In the genomic region with DNA sequence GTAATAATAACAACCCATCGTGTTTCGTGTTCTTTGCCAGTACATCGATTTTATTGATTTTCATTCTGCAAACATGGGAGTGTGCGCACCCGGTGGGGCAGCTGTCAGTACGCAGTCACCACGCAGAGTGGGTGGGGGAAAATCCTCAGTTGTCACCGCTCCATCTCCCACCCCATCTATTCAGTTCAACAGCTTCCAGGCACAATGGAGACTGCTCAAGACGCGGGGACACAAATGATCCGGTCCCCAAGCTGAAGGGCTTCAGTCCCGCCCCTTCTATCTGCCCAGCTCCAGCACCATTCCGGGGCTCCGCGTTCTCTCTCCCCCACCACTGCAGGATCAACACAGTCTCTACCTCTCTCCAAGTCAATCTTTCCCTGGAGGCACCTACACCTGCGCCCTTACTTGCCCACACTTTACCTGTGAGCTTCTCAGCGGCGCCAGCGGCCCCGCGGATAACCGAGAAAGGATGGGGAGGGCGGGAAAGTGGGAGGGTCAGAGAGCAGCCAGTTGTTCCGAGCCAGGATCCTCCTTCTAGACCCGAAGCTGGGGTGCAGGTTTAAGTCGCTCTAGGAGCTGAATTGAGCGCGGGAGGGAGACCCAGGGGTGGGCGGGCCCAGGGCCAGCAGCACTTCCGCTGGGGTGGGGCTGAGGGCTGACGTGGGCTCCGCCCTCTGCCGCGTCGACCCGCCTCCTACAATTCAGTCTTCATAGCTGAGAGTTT, we compare ENCODE assay signal across 8 mouse cellular contexts. TPM values are rescaled to one million over a fixed set of nuclear protein-coding genes. Genes with fewer than 3 reads are reported as not detected.
DNase-seq lines count a peak whose midpoint lies in the region; ATAC-seq and TF ChIP-seq lines count a peak whose summit lies in the region.

No protein-coding gene starts in this region.

- H3K36me3 ChIP-seq in forebrain, embryonic 10.5 days (replicated peaks): no peaks in the 10 kb centered on the region
- H3K36me3 ChIP-seq in small intestine, adult 2 months (ENCODE audit: control insufficient read depth, insufficient read depth, low read length): no peaks in the 10 kb centered on the region

- peaks cover 50% of the 10 kb centered on the region for H3K4me1 ChIP-seq in forebrain, embryonic 10.5 days
- peaks cover 13% of the 10 kb centered on the region for H3K4me1 ChIP-seq in small intestine, adult 2 months (ENCODE audit: control insufficient read depth, insufficient read depth, insufficient read length, low read length)

- ATAC-seq in megakaryocyte, adult 5-6 weeks (ENCODE audit: poor library complexity, severe bottlenecking): peak; percentile 76

- H3K27me3 ChIP-seq in forebrain, embryonic 10.5 days (ENCODE audit: poor library complexity, severe bottlenecking): peaks cover 94% of the 10 kb centered on the region
- no peaks in the 10 kb centered on the region for H3K27me3 ChIP-seq in small intestine, adult 2 months (ENCODE audit: control insufficient read depth, insufficient read depth, low read length)

- intact Hi-C loops in heart, postnatal 14 days (cut with DNase I): no loop called here

- no peaks in the 10 kb centered on the region for H3K9me3 ChIP-seq in forebrain, embryonic 10.5 days

- under 1% methylated on average over 36 of the region's 36 CpGs for WGBS in forebrain, embryonic 10.5 days
- WGBS in small intestine, adult 2 months: under 1% methylated on average over 36 of the region's 36 CpGs

- H3K27ac ChIP-seq in forebrain, embryonic 10.5 days: peak overlapping the region; percentile 88
- H3K27ac ChIP-seq in small intestine, adult 2 months (ENCODE audit: insufficient read depth, low read depth, low read length): peak overlapping the region; percentile 47

- TF ChIP-seq CTCF in small intestine, adult 2 months (IDR thresholded peaks at IDR 0.05; ENCODE audit: extremely low read depth, insufficient read length, insufficient replicate concordance, low read depth, low read length): no peak

- H3K4me3 ChIP-seq in forebrain, embryonic 10.5 days: peak overlapping the region; percentile 74
- peak overlapping the region; percentile 87 for H3K4me3 ChIP-seq in small intestine, adult 2 months (ENCODE audit: low read depth, low read length)

- TF ChIP-seq POLR2A in small intestine, adult 2 months (IDR thresholded peaks at IDR 0.05; ENCODE audit: low read depth, low read length): peak; percentile 44

- DNase-seq in urinary bladder, adult 18-20 months (ENCODE audit: low spot score in 2 of 2): peak; percentile 61 to 67
- no peak for DNase-seq in urinary bladder, postnatal 10 days (ENCODE audit: low spot score)
- peak; percentile 68 for DNase-seq in forebrain, embryonic 10.5 days (ENCODE audit: extremely low spot score, low spot score)
- peak; percentile 57 to 58 for DNase-seq in heart, postnatal 14 days
- peak; percentile 90 to 94 for DNase-seq in kidney, postnatal 36 days
- no peak for DNase-seq in MN1 (ENCODE audit: low spot score)

RNA-seq across cellular contexts. Expression of a gene that starts 5.8 kb away (rescaled TPM):
- 7.6 and 8.6 TPM in 2 replicates for polyA plus RNA-seq in forebrain, embryonic 10.5 days (2016; fragmentation: Nextera tagmentation; extraction: Ambion mirVana)
- total RNA-seq in heart, postnatal 14 days (2021): 1 to 10 TPM; 1.8 to 2.6 TPM
- total RNA-seq in megakaryocyte, adult 5-6 weeks (2015): 0.39 and 0.65 TPM in 2 replicates
- total RNA-seq in megakaryocyte, adult 5-6 weeks (2017): 0.51 TPM in 1 of 2 replicates, not detected in the other
- 18.2 and 22.7 TPM in 2 replicates for polyA plus RNA-seq in small intestine, adult 2 months (2012; rRNA removed)

RNA-seq across cellular contexts. Expression of a gene that starts 24.3 kb away (rescaled TPM):
- polyA plus RNA-seq in forebrain, embryonic 10.5 days (2016; fragmentation: Nextera tagmentation; extraction: Ambion mirVana): 0.20 and 0.41 TPM in 2 replicates
- total RNA-seq in heart, postnatal 14 days (2021): 1 to 10 TPM in 1 of 2 experiments, under 1 TPM in 1; 0.76 to 1.0 TPM
- 10.9 and 11.2 TPM in 2 replicates for total RNA-seq in megakaryocyte, adult 5-6 weeks (2015)
- total RNA-seq in megakaryocyte, adult 5-6 weeks (2017): 12.6 and 15.6 TPM in 2 replicates
- 0.34 TPM in 1 of 2 replicates, not detected in the other for polyA plus RNA-seq in small intestine, adult 2 months (2012; rRNA removed)

Comparison
In these comparisons a context has a peak if more than half of its experiments do, and no peak if none do; other contexts are left out.
1. DNase-seq: peak in urinary bladder, adult 18-20 months (2 of 2), forebrain, embryonic 10.5 days (single experiment), heart, postnatal 14 days (2 of 2) and kidney, postnatal 36 days (2 of 2); none in urinary bladder, postnatal 10 days (single experiment) and MN1 (single experiment).
2. RNA of a gene that starts 24.3 kb away (total RNA-seq): 10.9 to 15.6 TPM in megakaryocyte, adult 5-6 weeks; 0.76 to 1.0 TPM in heart, postnatal 14 days; every median in the first group is over 4 times any median in the second.